Mouse (Mus musculus) right cerebral cortex, postnatal 14 days (tissue): ENCODE data around the gene 1810062G17Rik.

Experiments used
- DNase-seq: peaks from one replicate; pipeline ENCODE4 v3.0.0; 2022

The 1810062G17Rik gene

DNA sequence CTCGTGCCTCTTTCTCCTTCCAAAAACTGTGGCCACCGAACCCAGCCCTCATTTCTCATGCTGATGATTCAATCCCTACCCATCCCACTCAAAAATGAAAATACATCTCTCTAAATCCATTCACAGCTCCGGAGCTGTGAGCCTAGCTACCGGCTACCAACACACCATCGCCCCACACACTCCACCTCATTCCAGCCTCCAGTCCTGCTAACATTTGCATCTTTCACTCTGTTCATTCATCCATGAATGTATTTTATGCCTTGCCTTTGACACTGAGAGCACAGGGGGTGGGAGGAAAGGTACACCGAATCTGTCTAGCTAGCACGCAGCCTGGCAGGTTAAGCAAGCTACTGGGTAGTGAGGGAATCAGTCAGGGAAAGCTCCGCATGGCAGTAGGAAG is 3.0 kb downstream of the 1810062G17Rik start:
- no peak for DNase-seq

GRCm38 (mm10) chr3:36480486-36480885 is 4.7 kb downstream of the 1810062G17Rik start:
- no peak for DNase-seq

DNA sequence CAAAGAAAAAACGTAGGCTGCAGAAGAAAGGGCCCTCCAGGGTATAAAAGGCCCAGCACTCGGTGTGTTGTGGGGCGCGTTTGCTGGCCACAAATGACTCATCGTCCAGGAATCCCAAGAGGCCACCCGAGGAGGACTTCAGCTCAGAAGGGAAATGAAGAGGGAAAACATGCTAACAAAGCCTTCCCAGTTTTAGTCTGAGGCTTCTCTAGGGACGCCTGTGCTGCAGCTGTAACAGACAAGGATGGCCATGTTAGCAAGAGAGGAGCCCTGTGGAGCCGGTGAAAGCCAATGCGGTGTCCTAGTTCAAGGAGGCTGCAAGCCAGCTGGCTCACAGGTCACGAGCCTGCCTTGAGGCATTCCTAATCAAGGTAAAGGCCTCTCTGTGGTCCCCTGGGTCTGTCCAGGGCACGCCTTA is 6.0 kb downstream of the 1810062G17Rik start:
- peak; percentile 16 for DNase-seq

DNA sequence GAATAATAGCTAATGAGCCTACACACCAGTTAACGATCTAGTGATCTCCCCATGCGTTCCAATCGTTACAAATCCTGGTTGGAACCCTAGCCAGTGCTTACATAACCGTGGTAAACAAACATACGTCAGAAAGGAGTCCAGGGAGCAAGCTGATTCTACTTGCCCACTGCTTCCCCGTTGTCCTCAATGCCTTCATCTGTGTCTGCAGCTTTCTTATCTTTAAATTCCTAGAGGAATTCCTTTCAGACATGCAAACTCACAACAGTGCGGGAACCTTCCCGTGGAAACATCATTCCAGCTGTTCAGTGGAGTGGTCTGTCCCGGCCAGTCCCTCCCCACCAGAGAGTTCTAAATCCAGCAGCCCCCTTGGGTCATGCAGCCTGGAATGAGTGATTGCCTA is 7.2 kb downstream of the 1810062G17Rik start:
- no peak for DNase-seq

GRCm38 (mm10) chr3:36484292-36484691 is 8.6 kb downstream of the 1810062G17Rik start:
- DNase-seq: no peak

GRCm38 (mm10) chr3:36486176-36486575 is 10.4 kb downstream of the 1810062G17Rik start:
- no peak for DNase-seq

GRCm38 (mm10) chr3:36486881-36487280 is 11.1 kb downstream of the 1810062G17Rik start:
- DNase-seq: no peak

- DNase-seq: no peak
These were observed 12.6 kb downstream of the 1810062G17Rik start for GRCm38 (mm10) chr3:36488367-36488766.

- no peak for DNase-seq
These were observed 13.3 kb downstream of the 1810062G17Rik start for GRCm38 (mm10) chr3:36488899-36489589.

GRCm38 (mm10) chr3:36489590-36489910 is 13.8 kb downstream of the 1810062G17Rik start:
- no peak for DNase-seq

DNA sequence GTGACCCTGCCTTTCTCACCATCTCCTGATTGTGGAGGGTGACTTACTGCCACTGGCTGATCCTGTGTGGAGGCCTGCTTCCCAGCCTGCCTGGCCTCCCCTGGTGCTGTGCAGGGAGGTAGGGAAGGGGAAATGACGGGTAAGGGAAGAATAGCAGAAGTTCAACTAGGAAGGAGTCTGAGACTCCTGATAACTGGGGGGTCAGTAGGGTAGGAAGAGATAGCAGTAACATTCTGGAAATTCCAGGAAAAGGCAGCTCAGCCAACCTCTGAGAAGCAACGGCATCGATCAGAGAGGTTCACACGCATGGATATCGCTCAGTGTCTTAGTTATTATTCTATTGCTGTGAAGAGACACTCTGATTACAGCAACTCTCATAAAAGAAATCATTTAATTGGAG is 15.8 kb downstream of the 1810062G17Rik start:
- no peak for DNase-seq

DNA sequence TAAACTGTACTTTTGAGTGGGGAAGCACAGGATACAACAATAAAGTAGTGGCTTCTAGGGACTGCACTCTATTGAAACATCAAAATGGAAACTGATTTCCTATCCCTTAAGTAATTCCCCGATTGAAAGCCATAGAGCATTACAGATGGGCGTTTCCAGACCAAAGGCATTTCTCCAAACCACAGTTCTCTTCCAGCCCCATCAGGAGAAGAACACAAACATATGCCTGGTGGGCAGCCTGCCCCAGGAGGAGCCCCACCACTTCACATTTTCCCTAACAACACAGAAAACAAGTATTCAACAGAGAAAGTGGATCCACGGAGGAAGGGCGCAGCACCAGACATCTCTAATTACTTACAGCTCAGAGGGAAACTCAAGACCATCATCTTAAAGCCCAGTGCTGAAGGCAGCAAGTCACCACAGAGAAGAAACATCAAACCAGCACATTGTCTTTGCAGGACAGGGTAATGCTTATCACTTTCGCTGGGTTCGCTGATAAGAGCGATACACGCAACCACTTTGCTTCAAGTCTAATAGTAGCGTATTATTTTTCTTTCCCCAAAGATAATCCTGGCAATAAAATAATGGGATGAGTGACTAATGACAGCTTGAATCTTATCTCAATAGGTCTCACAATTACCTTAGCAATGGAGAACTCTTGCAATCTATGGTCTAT is 17.1 kb downstream of the 1810062G17Rik start:
- DNase-seq: no peak

DNA sequence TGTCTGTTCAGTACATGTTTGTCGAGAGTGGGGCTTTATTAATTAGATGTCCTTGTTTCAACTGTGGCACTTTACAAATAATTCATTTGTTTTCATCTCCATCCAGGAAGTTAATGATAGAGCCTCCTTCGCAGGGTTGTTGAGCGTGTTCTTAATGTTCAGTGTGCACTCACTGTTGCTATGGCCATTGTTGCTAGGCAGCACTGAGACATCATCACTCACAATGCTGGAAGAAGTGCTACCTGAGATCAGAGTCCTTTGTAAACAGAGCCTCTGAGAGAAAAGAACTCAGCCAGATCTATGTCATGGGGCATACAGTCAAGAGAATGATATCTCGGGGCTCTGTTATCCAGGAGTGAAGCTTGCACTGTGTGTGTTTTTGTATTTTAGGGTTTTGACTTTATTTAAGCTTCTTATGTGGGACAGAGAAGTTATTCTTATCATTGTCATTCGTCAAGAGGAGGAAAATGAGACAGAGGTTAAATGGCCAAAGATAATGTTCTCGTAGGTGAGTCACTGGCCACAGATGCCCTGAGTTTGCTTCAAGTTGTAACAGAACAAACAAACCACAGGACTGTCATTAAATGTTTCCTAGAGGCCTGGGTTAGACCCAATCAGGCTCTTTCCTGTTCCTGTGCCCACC is 18.0 kb downstream of the 1810062G17Rik start:
- no peak for DNase-seq

DNA sequence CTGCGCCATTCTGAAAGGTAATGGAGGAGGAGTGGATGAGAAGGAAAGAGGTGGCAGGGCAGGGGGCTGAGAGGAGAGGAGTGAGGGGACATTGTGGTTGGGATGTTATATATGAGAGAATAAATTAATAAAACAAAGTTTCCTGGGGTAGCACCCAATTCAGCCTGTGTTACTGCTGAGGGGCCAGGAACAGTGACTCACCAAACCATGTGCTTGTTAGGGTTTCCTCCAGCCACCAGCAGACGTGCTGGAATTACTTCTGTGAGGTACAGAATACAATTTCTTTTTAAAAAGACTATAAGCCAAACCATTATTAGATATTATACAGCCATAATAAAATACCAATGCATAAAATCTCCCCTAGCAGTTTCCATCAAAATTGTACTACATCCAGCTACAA is 18.9 kb downstream of the 1810062G17Rik start:
- no peak for DNase-seq

GRCm38 (mm10) chr3:36495436-36495835 is 19.7 kb downstream of the 1810062G17Rik start:
- DNase-seq: peak; percentile 95

- DNase-seq: no peak
These were observed 20.5 kb downstream of the 1810062G17Rik start for GRCm38 (mm10) chr3:36496273-36496672.

DNA sequence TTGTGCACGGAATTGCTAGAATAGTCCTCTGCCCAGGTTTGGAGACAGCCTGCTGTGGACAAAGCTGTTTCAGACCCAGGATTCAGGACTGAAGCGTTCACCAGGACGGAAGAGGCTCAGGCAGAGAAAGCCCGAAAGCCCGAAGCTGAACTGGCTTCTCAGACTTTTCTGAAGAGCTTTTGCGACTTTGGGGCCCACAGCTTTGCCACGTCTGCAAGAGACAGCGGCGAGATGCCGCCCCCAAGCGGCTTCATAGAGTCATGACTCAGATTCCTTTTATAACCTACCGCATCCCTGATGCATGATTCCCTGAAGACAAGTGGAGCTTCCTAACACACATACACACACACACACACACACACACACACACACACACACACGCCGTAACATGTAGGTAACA is 21.0 kb downstream of the 1810062G17Rik start:
- peak; percentile 82 for DNase-seq

DNA sequence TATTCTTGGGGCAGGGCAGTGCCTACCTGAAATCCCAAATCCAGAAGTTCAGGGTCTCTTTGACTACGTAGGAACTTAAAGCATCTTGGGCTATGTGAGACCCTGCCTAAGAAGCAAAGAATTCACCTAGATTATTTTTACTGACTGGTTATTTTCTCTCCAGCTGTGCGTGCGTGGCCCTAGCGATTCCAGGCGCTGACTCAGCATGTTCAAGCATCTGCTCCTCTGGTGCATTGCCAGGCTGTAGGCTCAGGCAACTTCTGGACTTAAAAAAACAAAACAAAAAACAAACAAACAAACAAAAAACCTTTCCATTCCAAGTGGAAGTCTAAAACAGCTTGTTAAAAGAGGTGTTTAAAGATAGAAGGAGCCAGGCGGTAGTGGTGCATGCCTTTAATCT is 22.5 kb downstream of the 1810062G17Rik start:
- no peak for DNase-seq

DNA sequence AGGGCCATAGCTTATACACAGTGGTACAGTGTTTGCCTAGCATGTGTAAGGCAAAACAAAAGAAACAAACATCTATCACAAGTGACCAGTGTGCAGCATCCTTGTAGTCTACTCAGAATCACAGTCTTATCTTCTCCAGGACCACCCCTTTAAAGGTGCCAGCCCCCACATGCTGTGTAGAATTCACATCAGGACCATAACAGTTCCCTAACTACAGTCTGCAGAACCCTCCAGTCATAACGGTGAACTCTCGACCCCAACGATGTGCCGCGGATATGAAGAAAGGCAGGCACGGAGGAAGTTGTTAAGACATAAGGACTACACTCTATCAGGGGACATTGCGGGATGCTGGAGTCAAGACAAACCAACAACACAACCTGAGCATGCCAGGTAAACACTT is 23.7 kb downstream of the 1810062G17Rik start:
- DNase-seq: no peak

DNA sequence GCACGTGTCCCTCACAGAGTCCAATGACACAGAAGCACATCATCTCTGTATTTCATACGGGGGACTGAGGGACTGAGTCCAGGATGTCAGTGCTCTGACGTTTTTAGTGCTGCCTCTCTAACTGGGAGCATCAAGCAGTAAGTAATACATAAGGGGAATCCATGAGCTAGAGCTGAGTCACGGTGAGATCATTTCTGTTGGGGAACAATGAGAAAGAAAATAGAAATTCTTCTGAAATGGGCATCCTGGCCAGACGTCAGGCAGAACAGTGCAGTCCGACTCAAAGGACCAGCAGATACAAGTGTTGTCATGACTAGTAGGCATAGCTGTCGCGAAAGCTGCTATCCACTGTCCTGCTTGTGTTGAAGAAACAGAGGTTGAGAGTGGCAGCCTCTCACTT is 25.2 kb downstream of the 1810062G17Rik start:
- DNase-seq: no peak

GRCm38 (mm10) chr3:36501546-36501945 is 25.8 kb downstream of the 1810062G17Rik start:
- no peak for DNase-seq

DNA sequence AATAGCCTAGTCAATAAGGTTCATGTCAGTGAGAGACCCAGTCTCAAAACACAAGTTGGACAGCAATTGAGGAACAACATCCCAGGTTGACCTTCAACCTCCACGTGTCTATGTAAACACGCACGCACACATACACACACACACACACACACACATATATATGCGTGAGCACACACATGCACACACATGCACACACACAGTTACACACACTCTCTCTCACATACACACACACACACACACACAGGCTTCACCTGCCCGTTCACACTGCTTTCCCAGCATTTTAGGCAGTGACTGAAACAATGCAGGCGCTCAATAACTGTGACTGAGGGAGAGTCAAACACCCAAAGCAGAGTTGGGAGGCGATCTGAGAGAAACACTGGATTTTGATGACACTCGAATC is 29.6 kb downstream of the 1810062G17Rik start:
- DNase-seq: no peak

- no peak for DNase-seq
These were observed 30.3 kb downstream of the 1810062G17Rik start for GRCm38 (mm10) chr3:36505809-36506735.
